Mouse (Mus musculus): Measurements from ENCODE around the gene Best3. TPM values are rescaled to one million over a fixed set of nuclear protein-coding genes. Genes with fewer than 3 reads are reported as not detected.

The Best3 gene
- polyA plus RNA-seq, 1 experiment from 2014 or later = 0.10 TPM

DNA sequence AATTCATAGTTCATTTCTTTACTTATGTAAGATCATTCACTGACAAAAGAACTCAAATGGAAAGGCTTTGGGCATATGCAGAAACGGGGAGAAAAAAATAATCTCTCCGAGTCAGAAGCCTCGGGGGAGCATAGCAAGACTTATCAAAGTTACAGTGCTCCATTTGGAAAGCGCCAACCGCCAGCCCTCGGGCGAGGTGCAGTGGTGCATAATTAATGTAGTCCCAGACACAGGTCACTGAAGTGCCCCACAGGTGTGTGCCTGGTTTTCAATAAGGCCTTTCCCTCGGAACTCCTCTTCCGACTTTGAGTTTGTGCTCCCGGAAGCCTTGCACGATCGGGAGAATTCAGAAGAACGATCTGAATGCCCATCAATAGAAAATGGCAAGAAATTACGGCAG, 24.0 kb upstream of the Best3 start:
- no peaks in the 10 kb centered on the region for H3K4me1 ChIP-seq
- no peak overlapping the region for H3K9ac ChIP-seq
- H3K27me3 ChIP-seq (replicated peaks) = no peaks in the 10 kb centered on the region
- no peaks in the 10 kb centered on the region for H3K9me3 ChIP-seq
- no peak overlapping the region for H3K4me3 ChIP-seq
- no peak overlapping the region for H3K27ac ChIP-seq
- WGBS = 66% methylated on average over 14 of the region's 14 CpGs
- H3K36me3 ChIP-seq (replicated peaks) = no peaks in the 10 kb centered on the region
- ATAC-seq (replicated peaks) = no peak
- H3K4me2 ChIP-seq = no peak overlapping the region

DNA sequence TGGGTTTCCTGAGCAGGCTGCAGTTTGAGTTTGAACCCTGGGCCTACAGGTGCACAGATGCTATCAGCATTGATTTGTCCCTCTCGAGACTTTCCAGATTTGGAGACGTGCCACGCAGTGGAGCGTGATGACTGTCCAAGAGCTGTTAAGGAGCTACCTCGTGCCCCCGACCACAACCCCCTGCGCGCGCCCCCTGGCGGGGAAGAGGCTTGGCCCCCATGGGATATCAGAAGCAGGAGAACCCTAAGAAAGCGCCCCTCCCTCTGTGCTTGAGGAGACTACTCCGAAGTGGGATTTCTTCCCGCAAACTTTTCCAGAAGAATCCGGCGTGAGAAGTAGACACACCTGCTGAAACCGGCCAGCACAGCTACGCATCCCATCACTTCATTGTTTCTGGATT, 23.3 kb upstream of the Best3 start:
- no peaks in the 10 kb centered on the region for H3K9me3 ChIP-seq
- H3K4me3 ChIP-seq = no peak overlapping the region
- no peaks in the 10 kb centered on the region for H3K27me3 ChIP-seq (replicated peaks)
- no peak overlapping the region for H3K4me2 ChIP-seq
- no peak overlapping the region for H3K9ac ChIP-seq
- ATAC-seq (replicated peaks) = no peak
- no peaks in the 10 kb centered on the region for H3K4me1 ChIP-seq
- H3K27ac ChIP-seq = no peak overlapping the region
- 65% methylated on average over 17 of the region's 17 CpGs for WGBS
- no peaks in the 10 kb centered on the region for H3K36me3 ChIP-seq (replicated peaks)

DNA sequence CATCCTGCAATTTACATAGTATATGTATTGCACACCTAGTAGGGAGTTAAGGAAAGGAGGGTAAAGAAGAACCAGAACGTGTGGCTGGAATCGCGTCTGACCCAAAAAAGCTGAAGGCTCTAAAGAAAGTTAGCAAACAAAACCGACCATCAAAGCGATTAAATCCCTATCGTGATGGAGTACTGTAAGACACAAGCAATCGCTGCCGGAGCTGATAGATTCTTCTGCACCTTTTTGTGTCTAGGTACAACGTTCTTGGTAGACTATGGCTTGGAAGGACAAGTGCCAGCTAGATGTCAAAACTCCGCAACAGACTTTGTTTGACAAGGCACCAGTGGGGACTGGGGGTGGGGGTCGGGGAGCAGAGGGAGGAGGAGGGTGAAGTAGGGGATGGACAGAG, 22.0 kb upstream of the Best3 start:
- H3K9ac ChIP-seq = no peak overlapping the region
- H3K4me3 ChIP-seq = no peak overlapping the region
- H3K9me3 ChIP-seq = no peaks in the 10 kb centered on the region
- 89% methylated on average over 11 of the region's 11 CpGs for WGBS
- no peaks in the 10 kb centered on the region for H3K36me3 ChIP-seq (replicated peaks)
- no peak overlapping the region for H3K4me2 ChIP-seq
- H3K27me3 ChIP-seq (replicated peaks) = no peaks in the 10 kb centered on the region
- no peak overlapping the region for H3K27ac ChIP-seq
- no peaks in the 10 kb centered on the region for H3K4me1 ChIP-seq
- ATAC-seq (replicated peaks) = no peak

DNA sequence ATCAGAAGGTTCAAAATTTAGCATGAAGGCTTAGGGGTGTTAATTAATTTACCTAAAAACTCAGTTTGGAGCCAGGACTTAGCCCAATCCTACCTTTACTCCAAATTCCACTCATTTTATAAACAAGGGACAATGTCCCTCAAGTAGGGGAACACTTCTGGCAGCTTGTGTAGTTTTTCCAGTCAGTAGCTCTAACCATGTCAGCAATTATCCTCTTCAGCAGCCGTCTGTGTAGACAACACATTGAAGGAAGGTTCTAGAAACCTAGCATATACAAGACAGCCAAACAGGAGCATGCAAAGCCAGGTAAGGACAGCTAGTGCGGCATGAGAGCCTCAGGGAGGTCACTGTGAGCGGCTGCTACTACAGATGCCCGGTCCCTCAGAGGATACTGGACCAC, 21.5 kb upstream of the Best3 start:
- Histone ChIP-seq H3K27ac (no peak overlapping the region), H3K9ac (no peak overlapping the region), H3K36me3 (replicated peaks) (no peaks in the 10 kb centered on the region), H3K9me3 (no peaks in the 10 kb centered on the region), H3K4me3 (no peak overlapping the region), H3K27me3 (replicated peaks) (no peaks in the 10 kb centered on the region), H3K4me2 (no peak overlapping the region), H3K4me1 (no peaks in the 10 kb centered on the region)
- ATAC-seq (replicated peaks) = no peak
- WGBS = 86% methylated on average over 4 of the region's 4 CpGs

DNA sequence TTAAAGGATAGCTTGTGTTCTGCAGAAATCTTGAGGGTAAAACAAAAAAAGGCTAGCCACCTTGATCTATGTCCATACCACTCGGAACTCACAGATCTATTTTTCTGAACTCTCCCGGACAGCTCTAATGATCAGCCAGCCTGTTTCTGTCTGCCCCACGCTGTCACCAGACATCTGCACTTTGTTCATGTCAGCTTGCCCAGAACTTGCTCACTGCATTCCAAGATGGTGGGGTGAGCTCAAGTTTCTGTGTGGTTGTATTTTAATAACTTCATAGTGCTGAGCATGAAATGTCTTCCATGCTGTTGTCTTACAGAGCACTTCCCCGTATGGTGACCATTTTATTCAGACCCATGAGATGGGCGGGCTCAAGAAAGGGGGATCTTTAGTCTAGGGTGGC, 20.8 kb upstream of the Best3 start:
- 78% methylated on average over 5 of the region's 5 CpGs for WGBS
- Histone ChIP-seq H3K9me3 (no peaks in the 10 kb centered on the region), H3K4me3 (no peak overlapping the region), H3K4me1 (no peaks in the 10 kb centered on the region), H3K36me3 (replicated peaks) (no peaks in the 10 kb centered on the region), H3K27ac (no peak overlapping the region), H3K27me3 (replicated peaks) (no peaks in the 10 kb centered on the region), H3K4me2 (no peak overlapping the region), H3K9ac (no peak overlapping the region)
- no peak for ATAC-seq (replicated peaks)

DNA sequence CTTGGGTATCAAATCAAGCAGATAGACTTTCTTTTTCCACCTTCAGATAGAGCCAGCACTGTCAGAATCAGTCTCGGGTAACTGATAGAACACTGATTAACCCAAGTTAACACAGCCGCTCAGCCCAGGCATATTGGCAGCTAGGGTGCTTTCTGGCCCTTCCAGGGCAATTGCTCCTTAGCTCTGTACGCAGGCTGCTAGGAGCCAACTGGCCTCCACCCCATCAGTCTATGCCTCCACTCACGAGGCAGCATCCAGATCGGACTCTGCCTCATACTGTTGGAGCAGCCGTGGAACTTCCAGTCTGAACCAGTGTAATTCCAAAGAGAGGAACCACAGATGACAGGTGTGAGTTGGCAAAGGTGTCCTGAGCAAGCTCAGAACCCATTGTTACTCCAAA, 20.0 kb upstream of the Best3 start:
- no peak overlapping the region for H3K9ac ChIP-seq
- no peak overlapping the region for H3K27ac ChIP-seq
- no peak overlapping the region for H3K4me2 ChIP-seq
- H3K4me3 ChIP-seq = no peak overlapping the region
- WGBS = 86% methylated on average over 6 of the region's 6 CpGs
- H3K36me3 ChIP-seq (replicated peaks) = no peaks in the 10 kb centered on the region
- no peaks in the 10 kb centered on the region for H3K4me1 ChIP-seq
- H3K27me3 ChIP-seq (replicated peaks) = no peaks in the 10 kb centered on the region
- H3K9me3 ChIP-seq = no peaks in the 10 kb centered on the region
- ATAC-seq (replicated peaks) = no peak

DNA sequence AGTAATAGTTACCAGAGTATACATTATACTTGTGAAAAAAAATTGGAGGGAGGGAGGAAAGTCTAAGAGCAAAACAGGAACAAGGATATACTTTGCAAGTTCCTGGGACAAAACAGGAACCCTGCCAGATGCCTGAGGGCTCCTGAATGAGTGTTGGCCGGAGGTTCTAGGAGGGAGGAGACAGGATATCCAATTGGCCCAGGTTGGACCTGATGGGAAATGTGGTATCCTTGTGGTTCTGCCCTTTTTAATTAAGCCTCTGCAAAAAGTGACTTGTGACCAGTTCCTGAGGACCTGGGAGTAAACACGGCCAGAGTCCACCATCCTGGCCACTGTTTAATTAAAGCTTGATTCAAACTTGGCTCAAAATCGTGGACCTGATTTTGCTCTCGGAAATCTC, 17.4 kb upstream of the Best3 start:
- Histone ChIP-seq H3K4me2 (no peak overlapping the region), H3K4me3 (no peak overlapping the region), H3K4me1 (no peaks in the 10 kb centered on the region), H3K9me3 (no peaks in the 10 kb centered on the region), H3K9ac (no peak overlapping the region), H3K27me3 (replicated peaks) (no peaks in the 10 kb centered on the region), H3K27ac (no peak overlapping the region), H3K36me3 (replicated peaks) (no peaks in the 10 kb centered on the region)
- 92% methylated on average over 4 of the region's 4 CpGs for WGBS
- no peak for ATAC-seq (replicated peaks)

DNA sequence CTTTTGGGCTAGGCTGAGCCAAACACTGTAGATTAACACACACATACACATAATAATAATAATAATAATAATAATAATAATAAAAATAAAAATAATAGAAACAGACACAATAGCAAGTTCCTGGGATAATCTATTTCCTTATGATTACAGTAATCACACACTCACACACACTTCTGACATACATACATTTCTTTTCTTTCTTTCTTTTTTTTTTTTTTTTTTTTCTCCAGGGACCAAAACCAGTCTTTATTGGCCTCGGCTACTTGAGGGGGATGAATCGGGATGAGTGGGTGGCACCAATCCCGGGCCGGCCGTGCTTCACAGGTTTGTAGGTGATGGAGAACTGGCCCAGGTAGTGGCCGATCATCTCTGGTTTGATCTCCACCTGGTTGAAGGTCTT, 13.6 kb upstream of the Best3 start, which contains the start of gene Gm10271:
Gene Gm10271 (minus strand): TSS at position 101 of the 400 bp plus-strand sequence.
- no peaks in the 10 kb centered on the region for H3K27me3 ChIP-seq (replicated peaks)
- WGBS = 96% methylated on average over 6 of the region's 6 CpGs
- H3K4me1 ChIP-seq = no peaks in the 10 kb centered on the region

DNA sequence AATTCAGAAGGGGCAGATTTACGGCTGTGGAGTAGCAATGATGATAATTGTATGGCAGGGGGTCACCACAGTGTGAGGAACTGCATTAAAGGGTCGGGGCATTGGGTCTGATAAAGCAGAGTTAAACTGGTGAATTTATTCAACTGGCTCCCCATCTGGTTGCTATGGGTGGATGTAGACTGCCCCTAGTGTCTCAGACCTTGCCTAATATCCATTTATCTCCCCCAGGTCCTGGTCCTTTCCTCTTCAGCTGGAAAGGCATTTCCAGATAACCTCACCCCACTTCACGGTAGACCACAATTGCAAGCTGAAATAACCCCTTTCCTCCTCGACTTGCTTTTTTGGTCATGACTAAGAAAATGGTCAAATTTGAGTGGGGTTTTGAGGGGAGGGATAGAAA, 8.7 kb upstream of the Best3 start:
- Histone ChIP-seq H3K4me3 (no peak overlapping the region), H3K9me3 (no peaks in the 10 kb centered on the region), H3K27ac (no peak overlapping the region), H3K27me3 (replicated peaks) (no peaks in the 10 kb centered on the region), H3K36me3 (replicated peaks) (no peaks in the 10 kb centered on the region), H3K4me2 (no peak overlapping the region), H3K4me1 (no peaks in the 10 kb centered on the region), H3K9ac (no peak overlapping the region)
- no peak for ATAC-seq (replicated peaks)
- WGBS = 82% methylated on average over 4 of the region's 4 CpGs

More for the DNA sequence above, 13.6 kb upstream of the Best3 start, which contains the start of gene Gm10271:
- no peaks in the 10 kb centered on the region for H3K9me3 ChIP-seq
- no peak within 1 kb of the TSS for H3K27ac ChIP-seq
- ATAC-seq (replicated peaks) = no peak
- H3K9ac ChIP-seq = no peak within 1 kb of the TSS
- no peaks in the 10 kb centered on the region for H3K36me3 ChIP-seq (replicated peaks)
- no peak within 1 kb of the TSS for H3K4me2 ChIP-seq
- H3K4me3 ChIP-seq = no peak within 1 kb of the TSS

DNA sequence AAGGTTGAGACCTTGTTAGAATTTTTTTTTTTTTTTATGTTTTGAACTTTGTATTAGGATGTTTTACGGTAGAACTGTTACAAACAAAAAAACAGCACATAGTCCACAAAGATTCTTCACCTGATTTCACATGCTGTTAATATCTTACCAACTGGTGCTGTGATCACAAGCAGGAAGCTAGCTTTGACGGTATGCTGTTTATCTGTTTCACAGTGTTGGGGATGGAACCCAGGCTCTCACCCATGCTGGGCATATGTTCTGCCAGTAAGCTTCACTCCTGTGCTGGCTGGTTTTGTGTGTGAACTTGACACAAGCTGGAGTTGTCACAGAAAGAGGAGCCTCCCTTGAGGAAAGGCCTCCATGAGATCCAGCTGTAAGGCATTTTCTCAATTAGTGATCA, 8.3 kb upstream of the Best3 start:
- no peak for ATAC-seq (replicated peaks)

DNA sequence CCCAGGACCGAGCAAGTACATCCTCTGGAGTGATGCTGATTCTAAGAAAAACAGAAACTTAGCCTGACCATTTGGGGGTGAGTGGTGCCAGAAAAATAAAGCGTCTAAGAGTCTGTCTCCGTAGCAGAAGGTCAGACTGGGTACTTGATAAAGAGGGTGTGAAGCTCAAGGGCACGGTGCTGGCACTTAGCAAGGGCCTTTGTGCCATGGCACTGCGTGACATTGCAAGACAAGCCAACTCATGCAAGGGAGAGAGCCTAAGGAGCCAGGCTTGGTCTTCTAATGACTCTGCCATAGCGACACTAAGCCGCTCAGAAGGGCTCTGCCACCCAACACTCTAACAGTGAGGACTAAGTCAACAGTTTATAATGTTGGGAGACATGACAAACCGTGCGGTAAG, 7.3 kb upstream of the Best3 start:
- no peaks in the 10 kb centered on the region for H3K4me1 ChIP-seq
- no peak overlapping the region for H3K9ac ChIP-seq
- 92% methylated on average over 9 of the region's 9 CpGs for WGBS
- H3K4me3 ChIP-seq = no peak overlapping the region
- no peaks in the 10 kb centered on the region for H3K27me3 ChIP-seq (replicated peaks)
- H3K27ac ChIP-seq = no peak overlapping the region
- no peaks in the 10 kb centered on the region for H3K9me3 ChIP-seq
- H3K36me3 ChIP-seq (replicated peaks) = no peaks in the 10 kb centered on the region
- H3K4me2 ChIP-seq = no peak overlapping the region
- ATAC-seq (replicated peaks) = no peak

More for the DNA sequence above, 8.3 kb upstream of the Best3 start:
- no peaks in the 10 kb centered on the region for H3K27me3 ChIP-seq (replicated peaks)
- H3K9me3 ChIP-seq = no peaks in the 10 kb centered on the region
- H3K36me3 ChIP-seq (replicated peaks) = no peaks in the 10 kb centered on the region
- no peak overlapping the region for H3K4me3 ChIP-seq
- H3K4me1 ChIP-seq = no peaks in the 10 kb centered on the region
- H3K27ac ChIP-seq = no peak overlapping the region
- H3K4me2 ChIP-seq = no peak overlapping the region
- 91% methylated on average over 2 of the region's 2 CpGs for WGBS
- no peak overlapping the region for H3K9ac ChIP-seq

DNA sequence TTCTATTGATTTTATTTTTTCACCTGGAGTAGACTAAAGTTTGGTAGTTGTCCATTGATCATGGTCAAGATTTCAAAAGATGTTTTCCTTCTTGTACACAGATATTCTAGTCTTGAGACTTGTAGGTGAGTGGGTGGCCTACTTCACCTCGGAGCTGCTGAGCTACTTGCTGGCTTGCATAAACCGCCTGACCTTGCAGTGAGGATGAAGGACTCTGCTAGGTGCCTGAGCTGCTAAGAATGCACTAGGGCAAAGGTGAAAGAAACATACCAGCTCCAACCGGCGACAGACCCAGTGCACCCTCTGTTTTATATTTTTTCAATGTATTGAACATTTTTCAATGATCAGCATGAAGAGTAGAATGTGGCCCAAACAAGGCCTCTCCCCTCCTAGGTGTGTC, 5.8 kb upstream of the Best3 start:
- H3K36me3 ChIP-seq (replicated peaks) = no peaks in the 10 kb centered on the region
- WGBS = 85% methylated on average over 4 of the region's 4 CpGs

DNA sequence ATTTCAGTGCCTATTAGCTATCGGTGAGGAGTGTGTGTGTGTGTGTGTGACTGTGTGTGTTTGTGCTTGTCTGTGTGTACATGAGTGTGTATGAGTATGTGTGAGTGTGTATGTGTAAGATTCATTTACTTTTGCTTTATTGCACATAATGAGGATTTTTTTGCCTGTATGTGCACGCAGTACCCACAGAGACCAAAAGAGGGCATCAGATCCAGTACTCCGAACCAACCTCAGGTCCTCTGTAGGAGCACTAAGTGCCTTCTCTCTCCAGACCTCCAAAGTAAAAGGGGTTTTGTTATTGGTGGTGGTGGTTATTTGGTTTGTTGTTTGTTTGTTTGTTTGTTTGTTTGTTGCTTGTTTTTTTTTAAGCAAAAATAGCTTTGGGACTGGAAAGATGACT, 5.2 kb upstream of the Best3 start:
- no peak overlapping the region for H3K4me2 ChIP-seq
- WGBS = 69% methylated on average over 3 of the region's 3 CpGs
- H3K4me1 ChIP-seq = 0 out of 2 replicates have a peak, but pooled peaks cover under 1% of the 10 kb centered on the region
- H3K9ac ChIP-seq = no peak overlapping the region
- H3K27ac ChIP-seq = no peak overlapping the region
- H3K9me3 ChIP-seq = no peaks in the 10 kb centered on the region
- H3K36me3 ChIP-seq (replicated peaks) = no peaks in the 10 kb centered on the region
- H3K27me3 ChIP-seq (replicated peaks) = no peaks in the 10 kb centered on the region
- ATAC-seq (replicated peaks) = no peak
- H3K4me3 ChIP-seq = no peak overlapping the region

More for the DNA sequence above, 5.8 kb upstream of the Best3 start:
- Histone ChIP-seq H3K4me3 (no peak overlapping the region), H3K27me3 (replicated peaks) (no peaks in the 10 kb centered on the region), H3K27ac (no peak overlapping the region), H3K4me1 (no peaks in the 10 kb centered on the region), H3K9me3 (no peaks in the 10 kb centered on the region), H3K9ac (no peak overlapping the region), H3K4me2 (no peak overlapping the region)
- ATAC-seq (replicated peaks) = no peak

DNA sequence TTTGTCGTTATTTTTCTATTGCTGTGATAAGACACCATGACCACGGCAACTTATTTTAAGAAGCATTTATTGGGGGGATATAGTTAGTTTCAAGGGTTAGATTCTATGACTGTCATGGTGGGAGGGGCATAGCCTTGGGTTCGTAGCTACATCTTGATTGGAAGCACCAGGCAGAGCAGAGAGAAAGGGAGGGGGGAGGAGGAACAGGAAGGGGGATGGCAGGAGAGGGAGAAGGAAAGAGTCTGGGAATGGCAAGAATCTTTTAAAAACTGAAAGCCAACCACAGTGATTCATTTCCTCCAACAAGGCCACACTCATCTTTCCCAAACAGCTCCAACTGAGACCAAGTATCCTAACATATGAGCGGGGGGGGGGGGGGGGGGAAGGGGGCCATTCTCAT, 3.6 kb upstream of the Best3 start:
- Histone ChIP-seq H3K36me3 (replicated peaks) (no peaks in the 10 kb centered on the region), H3K4me3 (no peak overlapping the region), H3K27me3 (replicated peaks) (no peaks in the 10 kb centered on the region), H3K9me3 (no peaks in the 10 kb centered on the region), H3K27ac (no peak overlapping the region), H3K4me2 (no peak overlapping the region), H3K9ac (no peak overlapping the region), H3K4me1 (peaks cover 17% of the 10 kb centered on the region)
- ATAC-seq (replicated peaks) = no peak
- WGBS = 78% methylated on average over 4 of the region's 4 CpGs

All from midbrain, embryonic 15.5 days (tissue).